Mouse (Mus musculus): Measurements from ENCODE around the gene Zyx. TPM values are rescaled to one million over a fixed set of nuclear protein-coding genes. Genes with fewer than 3 reads are reported as not detected.

Zyx gene
- total RNA-seq, 1 experiment = 46.0 TPM

GRCm38 (mm10) chr6:42361041-42361895 lies 11.8 kb downstream of the Zyx start:
- H3K9ac ChIP-seq (ENCODE audit: insufficient read depth, low read depth, low read length, poor library complexity, severe bottlenecking) = no peak overlapping the region
- in situ Hi-C loops (cut with MboI; ENCODE audit: low sequenced_read_pairs in 2 of 2, unreplicated experiment in 2 of 2) = no loop called here
- no peaks in the 10 kb centered on the region for H3K9me3 ChIP-seq (ENCODE audit: control insufficient read depth, insufficient read depth, low read depth, low read length)
- no peak for DNase-seq (ENCODE audit: low read depth, low spot score)
- H3K27ac ChIP-seq (ENCODE audit: insufficient read depth, low read depth, low read length, poor library complexity, severe bottlenecking) = no peak overlapping the region
- peaks cover 21% of the 10 kb centered on the region; the same call in 1 of the 2 replicates for H3K36me3 ChIP-seq (ENCODE audit: control insufficient read depth, insufficient read depth, low read length, poor library complexity, severe bottlenecking)
- peaks cover 0 to 2% of the 10 kb centered on the region in 2 experiments; a peak in 1 of 4 replicates for H3K4me1 ChIP-seq (ENCODE audit: control insufficient read depth in 2 of 2, insufficient read depth in 2 of 2, low read length in 2 of 2, poor library complexity in 1 of 2)
- no peak overlapping the region for H3K4me3 ChIP-seq (ENCODE audit: insufficient read depth in 1 of 2, low read depth in 1 of 2, low read length in 2 of 2, poor library complexity in 1 of 2, severe bottlenecking in 1 of 2)
- TF ChIP-seq MAFK (IDR thresholded peaks at IDR 0.05; ENCODE audit: insufficient read depth, low read depth, low read length) = no peak
- TF ChIP-seq ZC3H11A (IDR thresholded peaks at IDR 0.05; ENCODE audit: borderline replicate concordance, low read depth, low read length) = no peak
- TF ChIP-seq CHD2 (IDR thresholded peaks at IDR 0.05; ENCODE audit: low read depth, low read length) = no peak
- no peak for TF ChIP-seq HCFC1 (IDR thresholded peaks at IDR 0.05; ENCODE audit: borderline replicate concordance, insufficient read depth, low read length)
- no peak for TF ChIP-seq ZNF384 (IDR thresholded peaks at IDR 0.05; ENCODE audit: low read depth, low read length)

DNA sequence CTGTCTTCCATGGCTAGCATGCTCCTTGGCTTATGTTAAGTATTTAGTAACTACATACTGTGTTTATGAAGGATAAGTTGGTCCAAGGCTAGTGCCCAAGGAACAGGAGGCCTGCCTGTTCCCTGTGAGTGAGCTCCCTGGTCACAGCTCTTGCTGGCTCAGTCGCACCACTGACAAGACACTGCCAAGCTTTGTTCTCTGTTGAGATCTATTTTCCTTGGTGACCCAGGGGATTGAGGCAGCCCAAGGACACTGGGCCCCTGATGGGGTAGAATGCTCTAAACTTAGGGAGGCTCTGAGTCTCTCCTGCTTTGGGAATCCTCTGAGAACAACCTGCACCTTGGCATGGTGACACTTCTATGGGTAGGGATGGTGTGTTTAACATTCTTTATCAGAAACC lies 12.6 kb downstream of the Zyx start:
- TF ChIP-seq ZNF384 (IDR thresholded peaks at IDR 0.05; ENCODE audit: low read depth, low read length) (no peak), ZC3H11A (IDR thresholded peaks at IDR 0.05; ENCODE audit: borderline replicate concordance, low read depth, low read length) (no peak), CHD2 (IDR thresholded peaks at IDR 0.05; ENCODE audit: low read depth, low read length) (no peak), MAFK (IDR thresholded peaks at IDR 0.05; ENCODE audit: insufficient read depth, low read depth, low read length) (no peak)
- no peaks in the 10 kb centered on the region for H3K9me3 ChIP-seq (ENCODE audit: control insufficient read depth, insufficient read depth, low read depth, low read length)
- H3K4me3 ChIP-seq (ENCODE audit: insufficient read depth in 1 of 2, low read depth in 1 of 2, low read length in 2 of 2, poor library complexity in 1 of 2, severe bottlenecking in 1 of 2) = no peak overlapping the region
- no peak for DNase-seq (ENCODE audit: low read depth, low spot score)
- in situ Hi-C loops (cut with MboI; ENCODE audit: low sequenced_read_pairs in 2 of 2, unreplicated experiment in 2 of 2) = no loop called here
- H3K9ac ChIP-seq (ENCODE audit: insufficient read depth, low read depth, low read length, poor library complexity, severe bottlenecking) = no peak overlapping the region
- H3K27ac ChIP-seq (ENCODE audit: insufficient read depth, low read depth, low read length, poor library complexity, severe bottlenecking) = no peak overlapping the region
- H3K36me3 ChIP-seq (ENCODE audit: control insufficient read depth, insufficient read depth, low read length, poor library complexity, severe bottlenecking) = peaks cover 19% of the 10 kb centered on the region; the same call in 1 of the 2 replicates
- peaks cover 0 to 2% of the 10 kb centered on the region in 2 experiments; a peak in 1 of 4 replicates for H3K4me1 ChIP-seq (ENCODE audit: control insufficient read depth in 2 of 2, insufficient read depth in 2 of 2, low read length in 2 of 2, poor library complexity in 1 of 2)

DNA sequence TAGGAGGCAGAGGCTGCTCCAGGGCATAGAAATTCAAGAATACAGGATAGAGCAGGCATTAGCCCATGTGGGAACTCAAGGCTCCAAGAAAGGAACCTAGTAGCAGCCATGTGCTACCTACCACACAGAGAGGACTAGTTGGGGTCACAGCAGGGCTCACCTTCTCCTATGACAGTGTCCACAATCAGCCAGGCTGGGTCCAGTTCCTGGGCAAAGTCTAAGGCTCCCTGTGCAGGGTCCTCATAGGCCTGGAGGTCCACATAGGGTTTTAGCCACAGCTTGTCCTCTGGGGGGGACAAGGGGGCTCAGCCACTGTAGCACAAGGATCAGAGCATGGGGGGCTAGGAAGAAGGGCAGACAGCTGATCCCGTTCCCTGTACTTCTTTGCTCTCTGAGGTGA lies 13.1 kb downstream of the Zyx start:
- no peaks in the 10 kb centered on the region for H3K9me3 ChIP-seq (ENCODE audit: control insufficient read depth, insufficient read depth, low read depth, low read length)
- no peak for DNase-seq (ENCODE audit: low read depth, low spot score)
- peaks cover 18% of the 10 kb centered on the region; the same call in 1 of the 2 replicates for H3K36me3 ChIP-seq (ENCODE audit: control insufficient read depth, insufficient read depth, low read length, poor library complexity, severe bottlenecking)
- no peak overlapping the region for H3K4me3 ChIP-seq (ENCODE audit: insufficient read depth in 1 of 2, low read depth in 1 of 2, low read length in 2 of 2, poor library complexity in 1 of 2, severe bottlenecking in 1 of 2)
- H3K9ac ChIP-seq (ENCODE audit: insufficient read depth, low read depth, low read length, poor library complexity, severe bottlenecking) = no peak overlapping the region
- H3K4me1 ChIP-seq (ENCODE audit: control insufficient read depth in 2 of 2, insufficient read depth in 2 of 2, low read length in 2 of 2, poor library complexity in 1 of 2) = peaks cover 0 to 2% of the 10 kb centered on the region in 2 experiments; a peak in 1 of 4 replicates
- TF ChIP-seq CHD2 (IDR thresholded peaks at IDR 0.05; ENCODE audit: low read depth, low read length) (no peak), HCFC1 (IDR thresholded peaks at IDR 0.05; ENCODE audit: borderline replicate concordance, insufficient read depth, low read length) (no peak)
- no peak overlapping the region for H3K27ac ChIP-seq (ENCODE audit: insufficient read depth, low read depth, low read length, poor library complexity, severe bottlenecking)
- in situ Hi-C loops (cut with MboI; ENCODE audit: low sequenced_read_pairs in 2 of 2, unreplicated experiment in 2 of 2) = no loop called here

- Histone ChIP-seq H3K36me3 (ENCODE audit: control insufficient read depth, insufficient read depth, low read length, poor library complexity, severe bottlenecking) (peaks cover 14% of the 10 kb centered on the region; the same call in 1 of the 2 replicates), H3K4me1 (ENCODE audit: control insufficient read depth in 2 of 2, insufficient read depth in 2 of 2, low read length in 2 of 2, poor library complexity in 1 of 2) (no peaks in the 10 kb centered on the region), H3K9ac (ENCODE audit: insufficient read depth, low read depth, low read length, poor library complexity, severe bottlenecking) (no peak overlapping the region), H3K4me3 (ENCODE audit: insufficient read depth in 1 of 2, low read depth in 1 of 2, low read length in 2 of 2, poor library complexity in 1 of 2, severe bottlenecking in 1 of 2) (no peak overlapping the region), H3K9me3 (ENCODE audit: control insufficient read depth, insufficient read depth, low read depth, low read length) (no peaks in the 10 kb centered on the region), H3K27ac (ENCODE audit: insufficient read depth, low read depth, low read length, poor library complexity, severe bottlenecking) (no peak overlapping the region)
- TF ChIP-seq ZC3H11A (IDR thresholded peaks at IDR 0.05; ENCODE audit: borderline replicate concordance, low read depth, low read length) (no peak), MAFK (IDR thresholded peaks at IDR 0.05; ENCODE audit: insufficient read depth, low read depth, low read length) (no peak), ZNF384 (IDR thresholded peaks at IDR 0.05; ENCODE audit: low read depth, low read length) (no peak), HCFC1 (IDR thresholded peaks at IDR 0.05; ENCODE audit: borderline replicate concordance, insufficient read depth, low read length) (no peak), CHD2 (IDR thresholded peaks at IDR 0.05; ENCODE audit: low read depth, low read length) (no peak)
- in situ Hi-C loops (cut with MboI; ENCODE audit: low sequenced_read_pairs in 2 of 2, unreplicated experiment in 2 of 2) = no loop called here
- DNase-seq (ENCODE audit: low read depth, low spot score) = no peak
These were observed 13.5 kb downstream of the Zyx start for GRCm38 (mm10) chr6:42362974-42363373.
